In the genomic region with DNA sequence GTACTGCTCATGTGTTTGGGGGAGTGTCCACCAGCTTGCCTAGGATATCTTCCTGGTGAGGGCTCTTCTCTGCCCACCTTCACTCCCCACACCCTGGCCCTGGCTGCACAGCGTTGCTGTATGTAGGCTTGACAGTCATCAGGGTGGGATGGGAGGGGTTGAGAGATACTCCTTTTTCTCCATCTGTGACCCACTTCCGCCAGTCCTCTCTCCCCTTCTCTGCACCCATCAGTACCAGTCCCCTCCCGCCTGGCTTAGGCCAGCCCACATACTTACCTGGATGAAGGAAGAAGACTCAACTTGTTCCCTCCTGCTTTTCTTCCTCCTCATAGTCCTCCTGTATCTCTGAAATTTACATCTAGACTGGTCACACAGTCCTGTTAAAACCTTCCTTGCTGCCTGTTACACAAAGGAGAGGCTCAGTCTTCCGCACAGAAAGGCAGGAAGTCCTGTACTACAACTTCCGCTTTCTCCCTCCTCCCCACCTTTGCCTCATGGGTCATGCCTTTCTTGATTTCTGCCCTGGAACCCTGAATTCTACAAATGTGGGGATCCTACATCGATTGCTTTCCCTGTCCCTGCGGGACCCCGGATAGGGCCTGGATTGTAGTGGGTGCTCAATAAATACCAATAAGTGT, we compare ENCODE assay signal across 10 mouse cellular contexts. TPM values are rescaled to one million over a fixed set of nuclear protein-coding genes. Genes with fewer than 3 reads are reported as not detected.
DNase-seq lines count a peak whose midpoint lies in the region; ATAC-seq and TF ChIP-seq lines count a peak whose summit lies in the region.
"Had no signal": no experiment of that assay in that cellular context is flagged by ENCODE, and none has a peak within 500 bp of the region (broad histone marks: within the 10 kb centered on the region; RNA-seq: fewer than 3 reads in every experiment).

No protein-coding gene starts in this region.

- peak overlapping the region; percentile 66 for H3K27ac ChIP-seq in gastrocnemius, adult 2 months
- H3K27ac ChIP-seq in thymus, adult 2 months (ENCODE audit: control insufficient read depth, insufficient read depth, low read length): peak overlapping the region; percentile 76
- peak overlapping the region; percentile 60; the same call in 1 of the 2 replicates for H3K27ac ChIP-seq in limb, embryonic 15.5 days

- intact Hi-C loops in gastrocnemius, adult 2 months (cut with DNase I): no loop called here
- intact Hi-C loops in left cerebral cortex, postnatal 36 days (cut with DNase I): no loop called here

- H3K27me3 ChIP-seq in thymus, adult 2 months (ENCODE audit: control insufficient read depth, insufficient read depth, low read length): no peaks in the 10 kb centered on the region
- no peaks in the 10 kb centered on the region for H3K27me3 ChIP-seq in limb, embryonic 15.5 days

- peaks cover 13% of the 10 kb centered on the region for H3K4me1 ChIP-seq in thymus, adult 2 months (replicated peaks; ENCODE audit: control insufficient read depth, insufficient read depth, low read length)
- peaks cover 26% of the 10 kb centered on the region for H3K4me1 ChIP-seq in limb, embryonic 15.5 days

- no peak overlapping the region for H3K4me2 ChIP-seq in limb, embryonic 15.5 days

- no peak for DNase-seq in gastrocnemius, adult 2 months
- no peak for DNase-seq in gastrocnemius, adult 18-20 months (ENCODE audit: low spot score)
- peak; percentile 34 for DNase-seq in thymus, adult 2 months
- DNase-seq in thymus, adult 18-20 months: no peak
- DNase-seq in cerebellum, adult 9-10 months: no peak
- no peak for DNase-seq in left cerebral cortex, postnatal 36 days (ENCODE audit: low spot score in 2 of 2)
- DNase-seq: lung, postnatal 14 days had no signal

- 50% methylated on average over 8 of the region's 8 CpGs for WGBS in thymus, adult 2 months
- WGBS in limb, embryonic 15.5 days: 78% methylated on average over 8 of the region's 8 CpGs

- TF ChIP-seq CTCF in gastrocnemius, adult 2 months (IDR thresholded peaks at IDR 0.05): no peak
- TF ChIP-seq CTCF in thymus, adult 2 months (IDR thresholded peaks at IDR 0.05; ENCODE audit: borderline replicate concordance, control insufficient read depth, extremely low read depth, insufficient read depth, low read length, poor library complexity): no peak

- H3K36me3 ChIP-seq in thymus, adult 2 months (ENCODE audit: control insufficient read depth, insufficient read depth, low read length): no peaks in the 10 kb centered on the region; the same call in 1 of the 2 replicates
- 0 out of 2 replicates have a peak, but pooled peaks cover 2% of the 10 kb centered on the region for H3K36me3 ChIP-seq in limb, embryonic 15.5 days

- ATAC-seq in limb, embryonic 15.5 days (ENCODE audit: insufficient number of reproducible peaks, low FRiP score, low TSS enrichment, low read depth): no peak; the same call in 1 of the 2 replicates
- ATAC-seq in megakaryocyte-erythroid progenitor cell, adult 5-6 weeks (replicated peaks; ENCODE audit: low FRiP score, low TSS enrichment, poor library complexity, severe bottlenecking): no peak
- ATAC-seq: intestine, embryonic 16.5 days had no signal

- no peaks in the 10 kb centered on the region for H3K9me3 ChIP-seq in limb, embryonic 15.5 days

- H3K9ac ChIP-seq in limb, embryonic 15.5 days: no peak overlapping the region

- TF ChIP-seq POLR2A in thymus, adult 2 months (IDR thresholded peaks at IDR 0.05; ENCODE audit: control insufficient read depth, extremely low read depth, insufficient read depth, low read length, poor library complexity): no peak

- no peak overlapping the region for H3K4me3 ChIP-seq in gastrocnemius, adult 2 months
- peak overlapping the region; percentile 47 for H3K4me3 ChIP-seq in thymus, adult 2 months (ENCODE audit: control insufficient read depth, insufficient read depth, low read length)
- H3K4me3 ChIP-seq in limb, embryonic 15.5 days: no peak overlapping the region

RNA-seq across cellular contexts. Expression of a gene that starts 21.6 kb away (rescaled TPM):
- 100 to 1,000 TPM in 1 of 2 experiments, 10 to 100 TPM in 1; 61.6 to 103 TPM for total RNA-seq in gastrocnemius, adult 2 months (2021)
- 10 to 100 TPM; 65.0 to 78.0 TPM for total RNA-seq in gastrocnemius, adult 18-20 months (2021)
- polyA plus RNA-seq in thymus, adult 2 months (2012; rRNA removed): 27.3 and 28.9 TPM in 2 replicates
- 39.0 and 52.5 TPM in 2 replicates for polyA plus RNA-seq in limb, embryonic 15.5 days (2015; fragmentation: Nextera tagmentation; extraction: Ambion mirVana)
- total RNA-seq in megakaryocyte-erythroid progenitor cell, adult 5-6 weeks (2014; fragmentation: Nextera tagmentation): 2.7 and 6.2 TPM in 2 replicates
- total RNA-seq in megakaryocyte-erythroid progenitor cell, adult 5-6 weeks (2017): 3.3 and 3.8 TPM in 2 replicates
- 10 to 100 TPM; 80.5 to 83.0 TPM for total RNA-seq in left cerebral cortex, postnatal 36 days (2021)

Comparison
In these comparisons a context has a peak if more than half of its experiments do, and no peak if none do; other contexts are left out.
1. RNA of a gene that starts 21.6 kb away (total RNA-seq): 61.6 to 103 TPM in gastrocnemius, adult 2 months, 80.5 to 83.0 TPM in left cerebral cortex, postnatal 36 days and 65.0 to 78.0 TPM in gastrocnemius, adult 18-20 months; 2.7 to 6.2 TPM in megakaryocyte-erythroid progenitor cell, adult 5-6 weeks; every median in the first group is over 4 times any median in the second.
2. Peak in every context shown above with its lines, with median percentiles within 50 percentile points of each other: H3K27ac ChIP-seq.